Mouse (Mus musculus): ENCODE results near the gene Bbip1. TPM values are rescaled to one million over a fixed set of nuclear protein-coding genes. Genes with fewer than 3 reads are reported as not detected.
"Not testable (repeated sequence)": the region's sequence is repeated elsewhere in the genome, so short reads cannot be mapped to it uniquely, and the experiment has no call there.

Gene Bbip1
- polyA plus RNA-seq, 1 experiment from 2014 or later = 120 TPM

DNA sequence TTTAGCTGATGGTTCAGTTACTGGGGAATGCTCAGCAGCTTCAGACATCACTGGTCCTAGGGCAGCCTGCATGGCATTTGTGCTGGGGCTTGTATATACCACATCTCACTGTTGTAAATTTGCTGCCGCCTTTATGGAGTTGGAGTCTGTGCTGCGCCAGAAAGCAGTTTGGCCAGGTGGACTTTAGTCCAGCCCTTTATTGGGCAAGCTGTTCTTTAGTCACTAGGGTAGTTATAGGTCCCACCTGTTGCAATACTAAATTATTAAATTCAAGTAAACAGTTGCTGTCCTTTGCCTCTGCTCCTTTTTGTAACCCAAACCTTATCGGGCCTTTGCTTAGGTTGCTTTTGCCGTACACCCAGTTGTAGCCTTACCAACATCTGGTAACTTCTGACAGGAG, 29.5 kb downstream of the Bbip1 start:
- WGBS = 97% methylated on average over 4 of the region's 4 CpGs
- H3K36me3 ChIP-seq = peaks cover 85% of the 10 kb centered on the region
- H3K4me3 ChIP-seq (replicated peaks) = no peak overlapping the region
- H3K27me3 ChIP-seq = no peaks in the 10 kb centered on the region
- no peak overlapping the region for H3K9ac ChIP-seq (replicated peaks)
- H3K9me3 ChIP-seq = no peaks in the 10 kb centered on the region
- no peak overlapping the region for H3K27ac ChIP-seq
- no peak overlapping the region for H3K4me2 ChIP-seq (replicated peaks)
- H3K4me1 ChIP-seq (replicated peaks) = no peaks in the 10 kb centered on the region
- no peak for ATAC-seq

GRCm38 (mm10) chr19:53906703-53907070, 37.7 kb downstream of the Bbip1 start:
- Histone ChIP-seq H3K36me3 (peaks cover 19% of the 10 kb centered on the region), H3K4me1 (replicated peaks) (peaks cover 25% of the 10 kb centered on the region)
- H3K27me3 ChIP-seq; H3K4me3 ChIP-seq (replicated peaks); H3K9me3 ChIP-seq; H3K27ac ChIP-seq; H3K9ac ChIP-seq (replicated peaks); ATAC-seq; H3K4me2 ChIP-seq (replicated peaks): not testable (repeated sequence)

DNA sequence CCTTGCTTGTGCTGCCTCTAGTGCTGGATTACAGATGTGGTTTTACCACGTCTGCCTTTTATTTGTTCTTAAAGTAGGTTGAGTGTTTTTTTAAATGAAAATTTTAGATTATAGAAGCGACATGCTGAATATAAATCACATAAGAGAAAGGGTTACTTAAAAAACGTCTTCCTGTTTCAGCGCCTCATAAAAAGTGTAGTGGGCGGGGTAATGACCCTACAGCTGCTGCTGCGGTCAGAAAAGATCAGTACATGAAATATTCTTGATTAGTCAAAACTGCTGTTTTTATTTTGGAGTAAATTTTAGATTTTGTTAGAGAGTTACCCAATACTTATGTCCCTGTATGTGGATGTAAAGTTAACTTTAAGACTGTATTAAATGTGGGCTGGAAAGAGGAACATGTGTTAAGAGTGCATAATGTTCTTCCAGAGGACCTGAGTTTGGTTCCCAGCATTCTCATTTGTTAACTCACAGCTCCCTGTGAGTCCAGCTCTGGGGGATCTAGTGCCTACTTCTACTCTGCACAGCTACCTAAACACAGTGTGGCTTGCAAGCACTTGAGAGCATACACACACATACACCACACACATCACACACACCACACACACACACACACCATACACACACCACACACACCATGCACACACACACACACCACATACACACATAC, 38.3 kb downstream of the Bbip1 start:
- Histone ChIP-seq H3K36me3 (peaks cover 15% of the 10 kb centered on the region), H3K4me1 (replicated peaks) (peaks cover 25% of the 10 kb centered on the region), H3K4me3 (replicated peaks) (no peak overlapping the region), H3K9ac (replicated peaks) (no peak overlapping the region), H3K9me3 (no peaks in the 10 kb centered on the region), H3K4me2 (replicated peaks) (peak overlapping the region; percentile 73; the same call in 1 of the 2 replicates), H3K27me3 (no peaks in the 10 kb centered on the region), H3K27ac (no peak overlapping the region)
- no peak for ATAC-seq
- 79% methylated on average over 6 of the region's 6 CpGs for WGBS

DNA sequence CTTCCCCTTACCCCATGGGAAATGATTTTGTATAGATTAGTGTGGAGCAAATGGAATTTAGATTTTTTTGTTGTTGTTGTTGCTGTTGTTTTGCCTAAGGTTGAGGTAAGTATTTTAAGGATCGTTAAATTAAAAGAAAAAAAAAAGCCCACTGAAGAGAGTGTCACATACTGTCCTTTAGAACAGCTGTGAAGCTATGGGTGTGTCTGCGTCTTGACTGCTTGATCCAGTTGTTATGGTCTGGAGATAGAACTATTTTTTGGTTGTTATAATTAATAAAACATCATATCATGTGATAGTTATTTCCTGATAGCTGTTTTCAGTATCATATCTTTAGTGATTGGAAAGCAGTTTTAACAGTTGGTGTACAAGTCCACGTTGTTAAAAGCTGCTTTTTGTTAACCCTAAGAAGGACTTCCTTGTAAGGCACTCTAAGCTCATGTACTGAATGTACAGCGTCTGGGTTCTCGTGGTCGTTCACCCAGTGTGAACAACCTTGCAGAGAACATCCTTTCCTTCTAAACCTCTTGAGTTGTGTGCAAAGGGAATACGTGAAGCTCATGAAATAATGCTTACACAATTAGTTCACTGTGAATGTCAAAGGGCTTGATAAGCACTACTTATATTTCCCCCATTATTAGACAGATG, 39.5 kb downstream of the Bbip1 start:
- H3K36me3 ChIP-seq = peaks cover 9% of the 10 kb centered on the region
- H3K9ac ChIP-seq (replicated peaks) = peak overlapping the region; percentile 94
- no peaks in the 10 kb centered on the region for H3K27me3 ChIP-seq
- peaks cover 25% of the 10 kb centered on the region for H3K4me1 ChIP-seq (replicated peaks)
- ATAC-seq = no peak
- no peaks in the 10 kb centered on the region for H3K9me3 ChIP-seq
- H3K4me3 ChIP-seq (replicated peaks) = peak overlapping the region; percentile 97
- no peak overlapping the region for H3K27ac ChIP-seq
- H3K4me2 ChIP-seq (replicated peaks) = peak overlapping the region; percentile 73
- 67% methylated on average over 7 of the region's 7 CpGs for WGBS

DNA sequence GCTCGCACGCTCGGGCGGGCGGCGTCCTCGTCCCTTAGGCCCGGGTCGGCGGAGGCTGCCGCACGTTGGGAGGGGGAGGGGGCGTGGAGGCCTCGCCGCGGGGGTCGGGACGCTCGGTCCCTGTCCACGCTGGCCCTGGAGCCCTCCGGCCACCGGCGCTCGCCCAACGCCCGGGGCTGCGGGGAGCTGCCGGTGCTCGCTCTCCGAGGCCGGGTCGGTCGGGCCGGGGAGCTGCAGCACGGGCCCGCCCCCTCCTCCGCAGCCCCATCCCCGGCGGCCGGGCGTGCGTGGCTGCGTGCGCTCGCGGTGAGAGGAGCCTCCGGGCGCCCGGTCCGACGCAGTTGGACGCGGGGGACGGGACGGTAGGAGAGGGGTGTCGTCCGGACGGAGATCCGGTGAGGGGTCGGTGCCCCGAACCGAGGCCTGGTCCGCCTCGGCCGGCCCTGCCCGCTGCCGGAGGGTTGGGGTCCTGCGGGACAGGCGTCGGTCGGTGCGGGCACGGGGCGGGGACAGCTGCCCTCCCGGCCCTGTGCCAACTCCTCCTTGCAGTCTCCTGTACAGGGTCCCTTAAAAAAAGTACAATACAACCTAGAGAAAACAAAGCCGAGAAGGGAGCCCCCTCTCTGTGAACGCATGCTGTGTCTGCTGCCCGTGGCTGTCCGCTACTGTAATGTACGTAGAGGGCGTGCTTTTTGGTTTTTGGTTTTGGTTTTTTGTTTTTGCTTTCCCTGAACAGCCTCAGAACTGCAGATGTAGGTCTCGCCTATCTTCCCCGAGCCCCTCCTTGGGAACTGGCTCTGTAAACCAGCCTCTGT, 40.7 kb downstream of the Bbip1 start:
- Histone ChIP-seq H3K27ac (peak overlapping the region; percentile 94), H3K4me2 (replicated peaks) (peak overlapping the region; percentile 73), H3K9me3 (no peaks in the 10 kb centered on the region), H3K36me3 (no peaks in the 10 kb centered on the region), H3K9ac (replicated peaks) (peak overlapping the region; percentile 94), H3K27me3 (no peaks in the 10 kb centered on the region), H3K4me3 (replicated peaks) (peak overlapping the region; percentile 97), H3K4me1 (replicated peaks) (peaks cover 25% of the 10 kb centered on the region)
- ATAC-seq = peak; percentile 79
- WGBS = under 1% methylated on average over 69 of the region's 83 CpGs

DNA sequence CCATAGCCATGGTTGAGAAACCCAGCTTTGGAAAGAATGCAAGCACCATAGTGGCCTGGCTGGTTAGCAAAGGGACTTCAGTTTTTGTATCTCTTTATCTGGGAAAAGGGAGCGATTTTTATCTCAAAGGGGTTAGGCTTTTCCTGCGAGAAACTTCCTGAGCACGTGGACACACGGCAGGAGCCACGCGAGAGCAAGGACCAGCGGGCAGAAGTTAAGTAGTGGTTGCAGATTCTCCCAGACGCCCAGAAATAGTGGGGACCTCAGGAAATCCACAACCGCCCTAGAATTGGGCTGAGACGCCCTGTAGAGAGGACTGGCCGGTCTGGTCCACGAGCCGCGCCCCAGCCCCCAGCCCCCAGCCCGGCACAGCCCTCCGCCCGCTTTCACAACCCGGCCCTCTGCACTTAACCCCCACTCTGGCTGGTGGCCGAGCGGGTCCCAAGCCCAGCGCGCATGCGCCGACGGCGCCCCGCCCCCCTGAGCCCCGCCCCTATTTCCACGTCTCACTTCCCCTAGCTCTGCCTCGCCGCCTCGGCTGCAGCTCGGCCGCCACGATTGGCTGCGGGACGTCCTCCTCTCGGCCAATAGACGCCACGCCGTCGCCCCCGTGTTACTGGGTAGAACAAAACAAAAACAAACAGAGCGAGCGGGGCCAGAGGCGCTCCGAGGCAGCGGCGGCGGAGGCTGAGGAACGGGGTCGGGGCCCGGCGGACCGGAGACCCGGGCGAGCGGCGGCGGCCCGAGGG, 41.5 kb downstream of the Bbip1 start:
- WGBS = under 1% methylated on average over 41 of the region's 61 CpGs
- peak overlapping the region; percentile 97 for H3K4me3 ChIP-seq (replicated peaks)
- peak overlapping the region; percentile 73 for H3K4me2 ChIP-seq (replicated peaks)
- H3K9me3 ChIP-seq = no peaks in the 10 kb centered on the region
- ATAC-seq = peak; percentile 99
- no peaks in the 10 kb centered on the region for H3K36me3 ChIP-seq
- no peaks in the 10 kb centered on the region for H3K27me3 ChIP-seq
- H3K27ac ChIP-seq = peak overlapping the region; percentile 94
- H3K9ac ChIP-seq (replicated peaks) = peak overlapping the region; percentile 94
- peaks cover 25% of the 10 kb centered on the region for H3K4me1 ChIP-seq (replicated peaks)

- Histone ChIP-seq H3K27ac (peak overlapping the region; percentile 68), H3K4me1 (replicated peaks) (peaks cover 25% of the 10 kb centered on the region), H3K4me2 (replicated peaks) (peak overlapping the region; percentile 73), H3K9ac (replicated peaks) (peak overlapping the region; percentile 71; the same call in 1 of the 2 replicates), H3K27me3 (no peaks in the 10 kb centered on the region), H3K9me3 (no peaks in the 10 kb centered on the region), H3K36me3 (no peaks in the 10 kb centered on the region), H3K4me3 (replicated peaks) (peak overlapping the region; percentile 97)
- WGBS = 64% methylated on average over 15 of the region's 15 CpGs
- no peak; the same call in none of the 2 replicates for ATAC-seq
Measured at GRCm38 (mm10) chr19:53901931-53902738, 42.3 kb downstream of the Bbip1 start.

DNA sequence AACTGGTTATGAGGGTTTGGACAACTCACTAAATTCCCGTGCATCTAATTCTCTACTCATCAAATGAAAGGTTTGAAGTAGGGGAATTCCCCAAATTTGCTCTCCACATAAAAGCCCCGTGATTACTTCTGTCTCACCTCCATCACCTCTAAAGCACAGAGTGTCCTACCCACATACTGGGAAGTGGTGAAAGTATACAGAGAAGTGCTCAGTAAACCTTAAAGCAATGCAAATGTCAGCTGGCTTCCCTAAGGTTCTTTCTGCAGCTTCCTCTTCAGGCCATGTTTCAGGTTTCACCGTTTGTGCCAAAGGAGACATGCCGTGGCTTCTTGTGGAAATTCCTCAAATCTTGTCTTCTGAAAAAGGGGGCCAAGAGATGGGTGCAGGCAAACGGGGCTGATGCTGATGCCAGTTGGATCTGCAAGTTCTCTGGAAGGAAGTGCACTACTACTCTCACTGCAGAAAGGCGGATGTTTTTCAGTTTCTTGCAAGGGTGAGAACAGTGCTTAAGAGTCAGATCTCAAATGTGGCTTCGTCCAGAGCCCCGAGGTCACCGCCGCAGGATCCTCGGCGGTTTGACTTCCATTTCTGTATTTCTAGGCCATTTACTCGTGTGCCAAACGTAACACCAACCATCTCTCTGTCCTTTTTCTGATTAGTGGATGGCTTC, 44.4 kb downstream of the Bbip1 start:
- Histone ChIP-seq H3K27ac (no peak overlapping the region), H3K27me3 (no peaks in the 10 kb centered on the region), H3K36me3 (no peaks in the 10 kb centered on the region), H3K4me1 (replicated peaks) (peaks cover 18% of the 10 kb centered on the region), H3K4me3 (replicated peaks) (no peak overlapping the region), H3K9me3 (no peaks in the 10 kb centered on the region), H3K4me2 (replicated peaks) (no peak overlapping the region), H3K9ac (replicated peaks) (no peak overlapping the region)
- WGBS = 91% methylated on average over 14 of the region's 14 CpGs
- no peak for ATAC-seq

- H3K27me3 ChIP-seq = no peaks in the 10 kb centered on the region
- no peaks in the 10 kb centered on the region for H3K36me3 ChIP-seq
- no peaks in the 10 kb centered on the region for H3K9me3 ChIP-seq
- H3K4me3 ChIP-seq (replicated peaks) = no peak overlapping the region
- no peak for ATAC-seq
- H3K9ac ChIP-seq (replicated peaks) = no peak overlapping the region
- no peak overlapping the region for H3K4me2 ChIP-seq (replicated peaks)
- peaks cover 10% of the 10 kb centered on the region for H3K4me1 ChIP-seq (replicated peaks)
- WGBS = 84% methylated on average over 25 of the region's 25 CpGs
- no peak overlapping the region for H3K27ac ChIP-seq
Measured at GRCm38 (mm10) chr19:53898970-53899900, 45.2 kb downstream of the Bbip1 start.

DNA sequence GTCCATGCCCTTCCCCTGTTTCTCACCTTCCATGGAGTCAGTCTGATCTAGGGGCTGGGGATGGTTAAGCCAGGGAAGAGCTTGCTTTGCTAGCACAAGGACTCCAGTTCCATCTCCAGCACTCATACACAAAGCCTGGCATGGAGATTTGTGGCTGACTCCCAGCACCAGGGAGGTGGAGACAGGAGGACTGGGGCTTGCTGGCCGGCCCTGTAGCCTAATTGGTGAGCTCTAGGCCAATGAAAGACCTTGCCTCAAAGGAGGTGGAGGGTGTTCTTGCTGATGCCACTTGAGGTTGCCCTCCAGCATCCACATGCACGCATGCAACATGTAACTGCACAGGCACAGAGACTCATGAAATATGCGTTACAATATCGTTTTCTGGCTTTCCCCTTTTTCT, 45.9 kb downstream of the Bbip1 start:
- no peak overlapping the region for H3K4me3 ChIP-seq (replicated peaks)
- WGBS = 76% methylated on average over 4 of the region's 4 CpGs
- peaks cover 9% of the 10 kb centered on the region for H3K4me1 ChIP-seq (replicated peaks)
- H3K36me3 ChIP-seq = no peaks in the 10 kb centered on the region
- H3K9me3 ChIP-seq = no peaks in the 10 kb centered on the region
- H3K4me2 ChIP-seq (replicated peaks) = no peak overlapping the region
- ATAC-seq = no peak
- H3K27me3 ChIP-seq = no peaks in the 10 kb centered on the region
- H3K27ac ChIP-seq = no peak overlapping the region
- no peak overlapping the region for H3K9ac ChIP-seq (replicated peaks)

Measured in midbrain, embryonic 13.5 days (tissue).